Mouse (Mus musculus) cerebellum, adult (tissue): ENCODE measurements around the gene Slc22a15.

Experiments
- ATAC-seq: cut with Nextera tagmentation; 2 replicates; pipeline ENCODE4 v1.9.2; 2017; ENCODE audit warnings: mild to moderate bottlenecking, moderate library complexity, mixed read lengths; ENCODE audit not compliant: insufficient number of reproducible peaks, low FRiP score, low TSS enrichment

Slc22a15 gene

GRCm38 (mm10) chr3:101923843-101924740 lies at the start of gene Slc22a15:
Slc22a15 (minus strand) TSS chr3:101924453.
- peak; percentile 79 for ATAC-seq

GRCm38 (mm10) chr3:101966825-101967558 lies 42.7 kb upstream of the Slc22a15 start:
- no peak for ATAC-seq

GRCm38 (mm10) chr3:101964352-101964751 lies 40.1 kb upstream of the Slc22a15 start:
- ATAC-seq: no peak

GRCm38 (mm10) chr3:101963501-101963900 lies 39.2 kb upstream of the Slc22a15 start:
- ATAC-seq: no peak

- no peak for ATAC-seq
These were observed 37.0 kb upstream of the Slc22a15 start for GRCm38 (mm10) chr3:101961146-101961835.

GRCm38 (mm10) chr3:101958047-101958446 lies 33.8 kb upstream of the Slc22a15 start:
- no peak for ATAC-seq

GRCm38 (mm10) chr3:101953506-101953905 lies 29.3 kb upstream of the Slc22a15 start:
- ATAC-seq: 0 out of 2 replicates have a peak, but pooled peaks have one; percentile 10

- no peak for ATAC-seq
These were observed 28.3 kb upstream of the Slc22a15 start for GRCm38 (mm10) chr3:101952577-101952976.

GRCm38 (mm10) chr3:101948572-101948971 lies 24.3 kb upstream of the Slc22a15 start:
- no peak for ATAC-seq

GRCm38 (mm10) chr3:101947250-101947649 lies 23.0 kb upstream of the Slc22a15 start:
- no peak for ATAC-seq

GRCm38 (mm10) chr3:101945257-101945656 lies 21.0 kb upstream of the Slc22a15 start:
- ATAC-seq: no peak

- ATAC-seq: no peak
These were observed 16.2 kb upstream of the Slc22a15 start for GRCm38 (mm10) chr3:101940418-101940817.

- ATAC-seq: no peak
These were observed 15.6 kb upstream of the Slc22a15 start for GRCm38 (mm10) chr3:101939865-101940264.

- ATAC-seq: no peak
These were observed 14.9 kb upstream of the Slc22a15 start for GRCm38 (mm10) chr3:101939152-101939551.

- ATAC-seq: no peak
These were observed 12.1 kb upstream of the Slc22a15 start for GRCm38 (mm10) chr3:101936369-101936768.

- no peak for ATAC-seq
These were observed 9.6 kb upstream of the Slc22a15 start for GRCm38 (mm10) chr3:101933820-101934219.

- peak; percentile 85 for ATAC-seq
These were observed 5.0 kb upstream of the Slc22a15 start for GRCm38 (mm10) chr3:101929105-101929876.

- ATAC-seq: no peak
These were observed 2.4 kb upstream of the Slc22a15 start for GRCm38 (mm10) chr3:101926636-101927035.

GRCm38 (mm10) chr3:101925663-101926062 lies 1.4 kb upstream of the Slc22a15 start:
- peak; percentile 70 for ATAC-seq

- no peak for ATAC-seq
These were observed 1.9 kb downstream of the Slc22a15 start for GRCm38 (mm10) chr3:101922366-101922765.
